Mouse (Mus musculus): ENCODE data around the gene Tmem87a. TPM values are rescaled to one million over a fixed set of nuclear protein-coding genes. Genes with fewer than 3 reads are reported as not detected.

Tmem87a gene
- polyA plus RNA-seq, 1 experiment: 24.3 TPM

DNA sequence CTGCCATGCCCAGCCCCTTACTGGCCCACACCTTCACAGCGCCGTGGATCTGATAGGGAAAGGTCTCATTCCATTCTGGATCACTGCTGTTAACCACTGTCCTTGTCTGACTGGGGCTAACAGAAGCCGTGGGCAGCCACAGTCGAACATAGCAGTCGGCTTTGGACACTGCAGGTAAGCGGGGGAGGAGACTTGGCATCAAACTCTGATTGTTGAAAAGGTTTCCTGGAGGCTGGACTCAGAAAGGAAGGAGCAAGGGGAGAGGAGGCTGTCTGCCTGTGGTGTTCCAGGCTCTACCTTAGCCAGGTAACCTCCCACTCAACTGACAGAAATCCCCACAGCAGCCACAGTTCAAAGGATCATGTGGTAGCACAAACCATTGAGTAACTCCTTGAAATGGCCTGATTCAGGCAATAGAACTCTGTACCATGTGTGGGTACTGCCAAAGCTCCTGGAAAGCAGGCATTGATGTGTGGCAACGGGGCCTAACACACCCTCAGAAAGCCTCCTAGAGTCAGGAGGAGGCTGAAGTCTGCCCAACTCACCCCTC, 91.6 kb downstream of the Tmem87a start:
- H3K36me3 ChIP-seq (ENCODE audit: control insufficient read depth, insufficient read depth, low read length): peaks cover 6% of the 10 kb centered on the region
- no peak for DNase-seq
- H3K27me3 ChIP-seq (ENCODE audit: control insufficient read depth, insufficient read depth, low read length): no peaks in the 10 kb centered on the region
- TF ChIP-seq CTCF (IDR thresholded peaks at IDR 0.05; ENCODE audit: borderline replicate concordance, control insufficient read depth, extremely low read depth, insufficient read depth, low read length, poor library complexity) (no peak), POLR2A (IDR thresholded peaks at IDR 0.05; ENCODE audit: control insufficient read depth, extremely low read depth, insufficient read depth, low read length, poor library complexity) (no peak)
- H3K4me1 ChIP-seq (replicated peaks; ENCODE audit: control insufficient read depth, insufficient read depth, low read length): no peaks in the 10 kb centered on the region
- no peak overlapping the region for H3K4me3 ChIP-seq (ENCODE audit: control insufficient read depth, insufficient read depth, low read length)
- 95% methylated on average over 7 of the region's 7 CpGs for WGBS
- no peak overlapping the region for H3K27ac ChIP-seq (ENCODE audit: control insufficient read depth, insufficient read depth, low read length)

Other genes starting within 250 kb of the Tmem87a start
- gene Ehd4, start 249.5 kb downstream of the Tmem87a start, polyA plus RNA-seq (2012; rRNA removed): 17.6 and 24.3 TPM in 2 replicates
- 0.28 and 0.61 TPM in 2 replicates for gene Pla2g4e, start 158.8 kb downstream of the Tmem87a start, polyA plus RNA-seq (2012; rRNA removed)
- 0.15 and 0.19 TPM in 2 replicates for gene Pla2g4d, start 114.9 kb downstream of the Tmem87a start, polyA plus RNA-seq (2012; rRNA removed)
- 2.2 and 2.9 TPM in 2 replicates for gene Pla2g4f, start 89.9 kb downstream of the Tmem87a start, polyA plus RNA-seq (2012; rRNA removed)
- gene Vps39, start 51.0 kb downstream of the Tmem87a start, polyA plus RNA-seq (2012; rRNA removed): 38.8 and 40.8 TPM in 2 replicates
- gene Ganc, start 217 bp downstream of the Tmem87a start, polyA plus RNA-seq (2012; rRNA removed): 15.9 and 17.4 TPM in 2 replicates
- 56.2 and 69.8 TPM in 2 replicates for gene Capn3, start 51.9 kb upstream of the Tmem87a start, polyA plus RNA-seq (2012; rRNA removed)
- 80.4 and 87.6 TPM in 2 replicates for gene Zfp106, start 159.7 kb upstream of the Tmem87a start, polyA plus RNA-seq (2012; rRNA removed)
- 7.0 and 7.2 TPM in 2 replicates for gene Snap23, start 163.6 kb upstream of the Tmem87a start, polyA plus RNA-seq (2012; rRNA removed)
- gene Haus2, start 205.3 kb upstream of the Tmem87a start, polyA plus RNA-seq (2012; rRNA removed): 4.1 and 4.7 TPM in 2 replicates
- gene Lrrc57, start 205.4 kb upstream of the Tmem87a start, polyA plus RNA-seq (2012; rRNA removed): 12.2 and 12.8 TPM in 2 replicates
- gene Stard9, start 225.0 kb upstream of the Tmem87a start, polyA plus RNA-seq (2012; rRNA removed): 2.8 and 3.0 TPM in 2 replicates